Mouse (Mus musculus) kidney, adult 2 months (tissue): ENCODE measurements around the gene Dmkn.

Experiments
- CTCF ChIP-seq: fragments of 200-500 bp; conservative IDR thresholded peaks from 2 replicates; pipeline ENCODE4 v1.5.1; 2011; ENCODE audit warnings: low read depth, mild to moderate bottlenecking, control low read depth, low read length, moderate library complexity, mixed read lengths; ENCODE audit not compliant: insufficient read depth, insufficient read length
- POLR2A ChIP-seq: fragments of 200-500 bp; IDR thresholded peaks from one replicate; pipeline ENCODE4 v1.6.1; 2011; ENCODE audit warnings: low read depth, low read length, control low read depth

- no peak for TF ChIP-seq CTCF
- no peak for TF ChIP-seq POLR2A
These were observed 19.1 kb downstream of the Dmkn start for GRCm38 (mm10) chr7:30782658-30783057.
